Mouse (Mus musculus) kidney, embryonic 14.5 days (tissue): ENCODE measurements around the gene Zmym4. TPM values are rescaled to one million over a fixed set of nuclear protein-coding genes. Genes with fewer than 3 reads are reported as not detected.

Source experiments
- ATAC-seq: fragments of 200-750 bp; cut with Nextera tagmentation; 2 replicates; pipeline ENCODE4 v1.8.0; 2017; ENCODE audit warnings: moderate number of reproducible peaks, mild to moderate bottlenecking, moderate TSS enrichment, moderate library complexity; ENCODE audit not compliant: low FRiP score, low TSS enrichment
- H3K27ac ChIP-seq: fragments of 300-500 bp; sonication (generic); 2 replicates; pipeline ENCODE4 v1.5.1; 2014; ENCODE audit warnings: low read depth, mild to moderate bottlenecking, low read length, moderate library complexity, mixed read lengths
- H3K27me3 ChIP-seq: fragments of 300-500 bp; sonication (generic); 2 replicates; pipeline ENCODE4 v1.6.1; 2014; ENCODE audit warnings: mild to moderate bottlenecking, low read length; ENCODE audit not compliant: control insufficient read depth, insufficient read depth
- H3K36me3 ChIP-seq: fragments of 300-500 bp; sonication (generic); 2 replicates; pipeline ENCODE4 v1.6.1; 2014; ENCODE audit warnings: low read length, mixed read lengths; ENCODE audit not compliant: control insufficient read depth, insufficient read depth
- H3K4me1 ChIP-seq: fragments of 300-500 bp; sonication (generic); 2 replicates; pipeline ENCODE4 v1.6.1; 2014; ENCODE audit warnings: low read length, mixed read lengths; ENCODE audit not compliant: control insufficient read depth, insufficient read depth
- H3K4me2 ChIP-seq: fragments of 300-500 bp; sonication (generic); replicated peaks from 2 replicates; pipeline ENCODE4 v1.6.1; 2014; ENCODE audit warnings: low read depth, mild to moderate bottlenecking, low read length
- H3K4me3 ChIP-seq: fragments of 300-500 bp; sonication (generic); 2 replicates; pipeline ENCODE4 v1.5.1; 2014; ENCODE audit warnings: mild to moderate bottlenecking, low read length
- H3K9ac ChIP-seq: fragments of 300-500 bp; sonication (generic); 2 replicates; pipeline ENCODE4 v1.6.1; 2014; ENCODE audit warnings: low read depth, mild to moderate bottlenecking, low read length, moderate library complexity
- H3K9me3 ChIP-seq: fragments of 300-500 bp; sonication (generic); 2 replicates; pipeline ENCODE4 v1.6.1; 2016; ENCODE audit warnings: low read length; ENCODE audit not compliant: control insufficient read depth
- WGBS: fragments of 180-500 bp; shearing (Covaris S2); extraction: QIAGEN DNeasy Blood & Tissue Kit; methylation state at CpG from one replicate; pipeline ENCODE4 v1.1.7; 2014; 5-methylcytosine and 5-hydroxymethylcytosine counted together
- polyA plus RNA-seq: library from polyadenylated mRNA; unstranded; fragments of >200 nt; fragmentation: Nextera tagmentation; extraction: Ambion mirVana; gene quantifications from 2 replicates; pipeline ENCODE4 v1.2.1, GENCODE M21; 2014

Zmym4 gene
- polyA plus RNA-seq, 1 experiment from 2014 or later = 28.9 TPM

GRCm38 (mm10) chr4:126846971-126847370, 121.0 kb downstream of the Zmym4 start:
- 47% methylated on average over 7 of the region's 7 CpGs for WGBS
- Histone ChIP-seq H3K36me3 (peaks cover 4% of the 10 kb centered on the region; the same call in 1 of the 2 replicates), H3K4me2 (no peak overlapping the region), H3K9me3 (no peaks in the 10 kb centered on the region), H3K27ac (no peak overlapping the region), H3K4me3 (no peak overlapping the region), H3K9ac (no peak overlapping the region), H3K27me3 (no peaks in the 10 kb centered on the region), H3K4me1 (0 out of 2 replicates have a peak, but pooled peaks cover 3% of the 10 kb centered on the region)
- ATAC-seq = no peak

- no peaks in the 10 kb centered on the region for H3K9me3 ChIP-seq
- peaks cover 4% of the 10 kb centered on the region; the same call in 1 of the 2 replicates for H3K36me3 ChIP-seq
- H3K27me3 ChIP-seq = no peaks in the 10 kb centered on the region
- ATAC-seq = no peak
- H3K27ac ChIP-seq = no peak overlapping the region
- H3K9ac ChIP-seq = no peak overlapping the region
- WGBS = 75% methylated on average over 4 of the region's 4 CpGs
- no peak overlapping the region for H3K4me3 ChIP-seq
- no peak overlapping the region for H3K4me2 ChIP-seq
- H3K4me1 ChIP-seq = 0 out of 2 replicates have a peak, but pooled peaks cover under 1% of the 10 kb centered on the region
These were observed 122.3 kb downstream of the Zmym4 start for GRCm38 (mm10) chr4:126845664-126846063.

GRCm38 (mm10) chr4:126842911-126843310, 125.0 kb downstream of the Zmym4 start:
- no peak overlapping the region for H3K4me2 ChIP-seq
- H3K9me3 ChIP-seq = no peaks in the 10 kb centered on the region
- no peak overlapping the region for H3K27ac ChIP-seq
- 42% methylated on average over 3 of the region's 3 CpGs for WGBS
- H3K36me3 ChIP-seq = peaks cover 10% of the 10 kb centered on the region; the same call in 1 of the 2 replicates
- no peak overlapping the region for H3K4me3 ChIP-seq
- no peaks in the 10 kb centered on the region for H3K27me3 ChIP-seq
- no peaks in the 10 kb centered on the region for H3K4me1 ChIP-seq
- H3K9ac ChIP-seq = no peak overlapping the region
- ATAC-seq = no peak

- no peak for ATAC-seq
- no peak overlapping the region for H3K27ac ChIP-seq
- no peak overlapping the region for H3K4me2 ChIP-seq
- 85% methylated on average over 15 of the region's 15 CpGs for WGBS
- H3K4me1 ChIP-seq = no peaks in the 10 kb centered on the region
- H3K36me3 ChIP-seq = peaks cover 16% of the 10 kb centered on the region; the same call in 1 of the 2 replicates
- no peaks in the 10 kb centered on the region for H3K27me3 ChIP-seq
- no peak overlapping the region for H3K9ac ChIP-seq
- no peak overlapping the region for H3K4me3 ChIP-seq
- no peaks in the 10 kb centered on the region for H3K9me3 ChIP-seq
These were observed 126.9 kb downstream of the Zmym4 start for GRCm38 (mm10) chr4:126840996-126841560.

- H3K4me3 ChIP-seq = no peak overlapping the region
- H3K27me3 ChIP-seq = no peaks in the 10 kb centered on the region
- 15% methylated on average over 7 of the region's 7 CpGs for WGBS
- no peak overlapping the region for H3K27ac ChIP-seq
- H3K9ac ChIP-seq = no peak overlapping the region
- peaks cover 24% of the 10 kb centered on the region; the same call in 1 of the 2 replicates for H3K36me3 ChIP-seq
- H3K4me2 ChIP-seq = no peak overlapping the region
- no peak for ATAC-seq
- H3K9me3 ChIP-seq = no peaks in the 10 kb centered on the region
- no peaks in the 10 kb centered on the region for H3K4me1 ChIP-seq
These were observed 128.1 kb downstream of the Zmym4 start for GRCm38 (mm10) chr4:126839873-126840272.

GRCm38 (mm10) chr4:126838799-126839198, 129.1 kb downstream of the Zmym4 start:
- H3K4me3 ChIP-seq = no peak overlapping the region
- no peak overlapping the region for H3K9ac ChIP-seq
- no peak for ATAC-seq
- 79% methylated on average over 7 of the region's 7 CpGs for WGBS
- H3K4me1 ChIP-seq = no peaks in the 10 kb centered on the region
- no peak overlapping the region for H3K4me2 ChIP-seq
- H3K36me3 ChIP-seq = peaks cover 24% of the 10 kb centered on the region; the same call in 1 of the 2 replicates
- H3K9me3 ChIP-seq = no peaks in the 10 kb centered on the region
- H3K27ac ChIP-seq = no peak overlapping the region
- H3K27me3 ChIP-seq = no peaks in the 10 kb centered on the region

GRCm38 (mm10) chr4:126831122-126831521, 136.8 kb downstream of the Zmym4 start:
- Histone ChIP-seq H3K27me3 (no peaks in the 10 kb centered on the region), H3K9ac (no peak overlapping the region), H3K4me1 (no peaks in the 10 kb centered on the region), H3K36me3 (peaks cover 14% of the 10 kb centered on the region; the same call in 1 of the 2 replicates), H3K4me2 (no peak overlapping the region), H3K9me3 (no peaks in the 10 kb centered on the region), H3K4me3 (no peak overlapping the region), H3K27ac (no peak overlapping the region)
- no peak for ATAC-seq
- 98% methylated on average over 5 of the region's 5 CpGs for WGBS

- Histone ChIP-seq H3K27me3 (no peaks in the 10 kb centered on the region), H3K9me3 (no peaks in the 10 kb centered on the region), H3K9ac (no peak overlapping the region), H3K27ac (no peak overlapping the region), H3K4me3 (no peak overlapping the region), H3K4me2 (no peak overlapping the region), H3K36me3 (0 out of 2 replicates have a peak, but pooled peaks cover 4% of the 10 kb centered on the region), H3K4me1 (no peaks in the 10 kb centered on the region)
- 91% methylated on average over 5 of the region's 5 CpGs for WGBS
- ATAC-seq = no peak
These were observed 144.0 kb downstream of the Zmym4 start for GRCm38 (mm10) chr4:126823917-126824316.
